Mouse (Mus musculus) liver, embryonic 16.5 days (tissue): ENCODE results near the gene Vps25. TPM values are rescaled to one million over a fixed set of nuclear protein-coding genes. Genes with fewer than 3 reads are reported as not detected.

Source experiments
- ATAC-seq: fragments of 200-750 bp; cut with Nextera tagmentation; 2 replicates; pipeline ENCODE4 v1.8.0; 2017; ENCODE audit warnings: low read depth, mild to moderate bottlenecking, moderate number of reproducible peaks, moderate library complexity
- H3K27ac ChIP-seq: fragments of 300-500 bp; sonication (generic); 2 replicates; pipeline ENCODE4 v1.5.1; 2014; ENCODE audit warnings: mild to moderate bottlenecking, low read length
- H3K27me3 ChIP-seq: fragments of 300-500 bp; sonication (generic); 2 replicates; pipeline ENCODE4 v1.6.1; 2014; ENCODE audit warnings: low read depth, low read length, mixed read lengths; ENCODE audit not compliant: control insufficient read depth, insufficient read depth
- H3K36me3 ChIP-seq: fragments of 300-500 bp; sonication (generic); 2 replicates; pipeline ENCODE4 v1.6.1; 2014; ENCODE audit warnings: mild to moderate bottlenecking; ENCODE audit not compliant: control insufficient read depth, insufficient read depth
- H3K4me1 ChIP-seq: fragments of 300-500 bp; sonication (generic); 2 replicates; pipeline ENCODE4 v1.6.1; 2014; ENCODE audit warnings: low read depth, low read length, mixed read lengths; ENCODE audit not compliant: control insufficient read depth
- H3K4me2 ChIP-seq: fragments of 300-500 bp; sonication (generic); 2 replicates; pipeline ENCODE4 v1.6.1; 2014; ENCODE audit warnings: low read depth, low read length, mixed read lengths
- H3K4me3 ChIP-seq: fragments of 300-500 bp; sonication (generic); 2 replicates; pipeline ENCODE4 v1.5.1; 2014; ENCODE audit warnings: low read depth, mild to moderate bottlenecking, low read length
- H3K9ac ChIP-seq: fragments of 300-500 bp; sonication (generic); 2 replicates; pipeline ENCODE4 v1.6.1; 2014; ENCODE audit warnings: low read depth, low read length
- H3K9me3 ChIP-seq: fragments of 300-500 bp; sonication (generic); replicated peaks from 2 replicates; pipeline ENCODE4 v1.6.1; 2016; ENCODE audit warnings: low read length; ENCODE audit not compliant: control insufficient read depth
- WGBS: fragments of 180-500 bp; shearing (Covaris S2); extraction: QIAGEN DNeasy Blood & Tissue Kit; methylation state at CpG from one replicate; pipeline ENCODE4 v1.1.7; 2014; ENCODE audit not compliant: insufficient replicate concordance; 5-methylcytosine and 5-hydroxymethylcytosine counted together
- polyA plus RNA-seq: library from polyadenylated mRNA; unstranded; fragments of >200 nt; fragmentation: Nextera tagmentation; extraction: Ambion mirVana; gene quantifications from 2 replicates; pipeline ENCODE4 v1.2.1, GENCODE M21; 2015

The Vps25 gene
- 72.2 and 75.2 TPM in 2 replicates for polyA plus RNA-seq

GRCm38 (mm10) chr11:101253613-101254389, at the start of gene Vps25:
TSS of gene Vps25 (plus strand) at chr11:101253707.
- peak within 1 kb of the TSS; percentile 92 for H3K9ac ChIP-seq
- peaks cover 36% of the 10 kb centered on the region for H3K4me1 ChIP-seq
- peak within 1 kb of the TSS; percentile 88 for H3K27ac ChIP-seq
- no peaks in the 10 kb centered on the region for H3K27me3 ChIP-seq
- peak within 1 kb of the TSS; percentile 80 for H3K4me2 ChIP-seq
- WGBS, result 0% methylated on average over 40 of the region's 40 CpGs
- peak; percentile 87 for ATAC-seq
- H3K9me3 ChIP-seq, result no peaks in the 10 kb centered on the region
- H3K4me3 ChIP-seq, result peak within 1 kb of the TSS; percentile 84
- no peaks in the 10 kb centered on the region for H3K36me3 ChIP-seq

- no peak overlapping the region for H3K4me2 ChIP-seq
- no peaks in the 10 kb centered on the region for H3K9me3 ChIP-seq
- H3K4me1 ChIP-seq, result no peaks in the 10 kb centered on the region
- no peak overlapping the region for H3K4me3 ChIP-seq
- ATAC-seq, result peak; percentile 50; the same call in 1 of the 2 replicates
- peaks cover 26% of the 10 kb centered on the region for H3K36me3 ChIP-seq
- no peak overlapping the region for H3K27ac ChIP-seq
- no peak overlapping the region for H3K9ac ChIP-seq
- 37% methylated on average over 3 of the region's 3 CpGs for WGBS
- H3K27me3 ChIP-seq, result no peaks in the 10 kb centered on the region
Observed at GRCm38 (mm10) chr11:101211970-101212369, 41.5 kb upstream of the Vps25 start.

- ATAC-seq, result no peak
- Histone ChIP-seq H3K4me3 (no peak overlapping the region), H3K27ac (no peak overlapping the region), H3K4me1 (no peaks in the 10 kb centered on the region), H3K4me2 (no peak overlapping the region), H3K9me3 (no peaks in the 10 kb centered on the region), H3K27me3 (no peaks in the 10 kb centered on the region), H3K36me3 (peaks cover 14% of the 10 kb centered on the region), H3K9ac (no peak overlapping the region)
- WGBS, result 81% methylated on average over 5 of the region's 5 CpGs
Observed at GRCm38 (mm10) chr11:101216936-101217335, 36.6 kb upstream of the Vps25 start.

GRCm38 (mm10) chr11:101218436-101219055, 35.0 kb upstream of the Vps25 start:
- no peaks in the 10 kb centered on the region for H3K9me3 ChIP-seq
- no peak overlapping the region for H3K4me2 ChIP-seq
- no peak overlapping the region for H3K4me3 ChIP-seq
- no peak overlapping the region for H3K27ac ChIP-seq
- no peaks in the 10 kb centered on the region for H3K27me3 ChIP-seq
- peaks cover 5% of the 10 kb centered on the region for H3K36me3 ChIP-seq
- WGBS, result 58% methylated on average over 10 of the region's 10 CpGs
- no peak overlapping the region for H3K9ac ChIP-seq
- H3K4me1 ChIP-seq, result no peaks in the 10 kb centered on the region
- ATAC-seq, result no peak

GRCm38 (mm10) chr11:101220853-101221252, 32.7 kb upstream of the Vps25 start:
- Histone ChIP-seq H3K4me2 (no peak overlapping the region), H3K27ac (no peak overlapping the region)
- WGBS, result 30% methylated on average over 2 of the region's 2 CpGs

GRCm38 (mm10) chr11:101221306-101221986, 32.1 kb upstream of the Vps25 start:
- Histone ChIP-seq H3K27me3 (no peaks in the 10 kb centered on the region), H3K9me3 (no peaks in the 10 kb centered on the region), H3K4me1 (peaks cover 10% of the 10 kb centered on the region), H3K36me3 (no peaks in the 10 kb centered on the region; the same call in 1 of the 2 replicates), H3K4me2 (no peak overlapping the region), H3K4me3 (no peak overlapping the region), H3K9ac (no peak overlapping the region), H3K27ac (no peak overlapping the region)
- WGBS, result 52% methylated on average over 8 of the region's 8 CpGs
- ATAC-seq, result no peak

More at GRCm38 (mm10) chr11:101220853-101221252, 32.7 kb upstream of the Vps25 start:
- no peaks in the 10 kb centered on the region for H3K27me3 ChIP-seq
- no peaks in the 10 kb centered on the region; the same call in 1 of the 2 replicates for H3K36me3 ChIP-seq
- no peaks in the 10 kb centered on the region for H3K9me3 ChIP-seq
- H3K9ac ChIP-seq, result no peak overlapping the region
- H3K4me3 ChIP-seq, result no peak overlapping the region
- no peak for ATAC-seq
- H3K4me1 ChIP-seq, result peaks cover 9% of the 10 kb centered on the region

GRCm38 (mm10) chr11:101224337-101224736, 29.2 kb upstream of the Vps25 start:
- no peaks in the 10 kb centered on the region for H3K9me3 ChIP-seq
- no peak overlapping the region for H3K4me2 ChIP-seq
- no peak overlapping the region for H3K27ac ChIP-seq
- ATAC-seq, result no peak
- WGBS, result 65% methylated on average over 3 of the region's 3 CpGs
- no peak overlapping the region for H3K9ac ChIP-seq
- H3K4me1 ChIP-seq, result peaks cover 11% of the 10 kb centered on the region
- no peak overlapping the region for H3K4me3 ChIP-seq
- peaks cover 6% of the 10 kb centered on the region for H3K27me3 ChIP-seq
- no peaks in the 10 kb centered on the region for H3K36me3 ChIP-seq

- WGBS, result 17% methylated on average over 25 of the region's 25 CpGs
Observed at GRCm38 (mm10) chr11:101225331-101226064, 28.0 kb upstream of the Vps25 start.

More at GRCm38 (mm10) chr11:101225331-101226064, 28.0 kb upstream of the Vps25 start:
- Histone ChIP-seq H3K27ac (peak overlapping the region; percentile 87), H3K4me1 (peaks cover 11% of the 10 kb centered on the region), H3K9me3 (no peaks in the 10 kb centered on the region), H3K27me3 (peaks cover 13% of the 10 kb centered on the region), H3K4me3 (peak overlapping the region; percentile 92), H3K9ac (peak overlapping the region; percentile 97), H3K4me2 (peak overlapping the region; percentile 81), H3K36me3 (no peaks in the 10 kb centered on the region)
- ATAC-seq, result no peak
